Mouse (Mus musculus): ENCODE measurements at regions not wholly inside any gene's neighbourhood (a gene's known extent, or its start where the extent isn't known, plus 50 kb on each side); places are given as distances from the start of the nearest gene placed in this dataset.
A peak's percentile ranks its signal among the peaks of the same experiment; 100 is the strongest.

DNA sequence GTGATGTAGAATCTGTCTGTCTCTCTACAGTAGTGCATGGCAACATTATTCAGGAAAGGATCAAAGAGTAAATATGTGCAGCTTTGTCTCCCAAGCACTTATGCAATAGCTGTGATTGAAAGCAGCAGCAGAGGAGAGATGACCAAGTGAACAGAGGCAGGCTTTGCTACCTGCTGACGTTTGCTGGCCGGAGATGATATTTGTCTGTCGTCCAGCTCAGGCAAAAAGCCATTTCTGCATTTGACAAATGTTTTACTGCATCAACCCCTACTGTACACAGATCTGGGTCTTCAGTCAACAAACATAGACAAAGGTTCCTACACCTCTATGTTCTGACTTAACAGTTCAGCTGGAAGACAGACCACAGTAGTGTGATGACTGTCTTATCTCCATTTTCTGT, 166.3 kb upstream of the Ctbp2 start:
- H3K27ac ChIP-seq (ENCODE audit: low read depth): no peak overlapping the region
- no peaks in the 10 kb centered on the region for H3K9me3 ChIP-seq (ENCODE audit: low read depth, low read length)
- no peak for TF ChIP-seq CTCF (IDR thresholded peaks at IDR 0.05; ENCODE audit: low read depth)
- no peak for DNase-seq
- no peak for ATAC-seq (ENCODE audit: insufficient read depth)
- no peaks in the 10 kb centered on the region for H3K36me3 ChIP-seq (ENCODE audit: insufficient read depth)
- 70% methylated on average over 3 of the region's 3 CpGs for WGBS
- no peak overlapping the region for H3K9ac ChIP-seq
- no peak overlapping the region for H3K4me3 ChIP-seq (ENCODE audit: low read depth, low read length)
- H3K4me2 ChIP-seq: no peak overlapping the region
- H3K27me3 ChIP-seq (ENCODE audit: insufficient read depth, low read length): no peaks in the 10 kb centered on the region
- H3K4me1 ChIP-seq (ENCODE audit: insufficient read depth): no peaks in the 10 kb centered on the region

GRCm38 (mm10) chr7:133288236-133288635, 164.1 kb upstream of the Ctbp2 start:
- no peaks in the 10 kb centered on the region for H3K4me1 ChIP-seq (ENCODE audit: insufficient read depth)
- H3K27ac ChIP-seq (ENCODE audit: low read depth): no peak overlapping the region
- no peak overlapping the region for H3K4me3 ChIP-seq (ENCODE audit: low read depth, low read length)
- H3K4me2 ChIP-seq: no peak overlapping the region
- WGBS: 70% methylated on average over 3 of the region's 3 CpGs
- no peaks in the 10 kb centered on the region for H3K27me3 ChIP-seq (ENCODE audit: insufficient read depth, low read length)
- H3K9me3 ChIP-seq (ENCODE audit: low read depth, low read length): no peaks in the 10 kb centered on the region
- H3K9ac ChIP-seq: no peak overlapping the region
- H3K36me3 ChIP-seq (ENCODE audit: insufficient read depth): no peaks in the 10 kb centered on the region
- no peak for TF ChIP-seq CTCF (IDR thresholded peaks at IDR 0.05; ENCODE audit: low read depth)
- no peak for DNase-seq
- ATAC-seq (ENCODE audit: insufficient read depth): no peak

GRCm38 (mm10) chr7:133286836-133287235, 162.7 kb upstream of the Ctbp2 start:
- H3K4me3 ChIP-seq (ENCODE audit: low read depth, low read length): no peak overlapping the region
- no peak overlapping the region for H3K9ac ChIP-seq
- H3K27me3 ChIP-seq (ENCODE audit: insufficient read depth, low read length): no peaks in the 10 kb centered on the region
- H3K9me3 ChIP-seq (ENCODE audit: low read depth, low read length): no peaks in the 10 kb centered on the region
- no peak overlapping the region for H3K27ac ChIP-seq (ENCODE audit: low read depth)
- no peak for TF ChIP-seq CTCF (IDR thresholded peaks at IDR 0.05; ENCODE audit: low read depth)
- H3K4me1 ChIP-seq (ENCODE audit: insufficient read depth): no peaks in the 10 kb centered on the region
- no peak overlapping the region for H3K4me2 ChIP-seq
- H3K36me3 ChIP-seq (ENCODE audit: insufficient read depth): no peaks in the 10 kb centered on the region
- no peak for ATAC-seq (ENCODE audit: insufficient read depth)
- WGBS: 88% methylated on average over 7 of the region's 7 CpGs
- no peak for DNase-seq

DNA sequence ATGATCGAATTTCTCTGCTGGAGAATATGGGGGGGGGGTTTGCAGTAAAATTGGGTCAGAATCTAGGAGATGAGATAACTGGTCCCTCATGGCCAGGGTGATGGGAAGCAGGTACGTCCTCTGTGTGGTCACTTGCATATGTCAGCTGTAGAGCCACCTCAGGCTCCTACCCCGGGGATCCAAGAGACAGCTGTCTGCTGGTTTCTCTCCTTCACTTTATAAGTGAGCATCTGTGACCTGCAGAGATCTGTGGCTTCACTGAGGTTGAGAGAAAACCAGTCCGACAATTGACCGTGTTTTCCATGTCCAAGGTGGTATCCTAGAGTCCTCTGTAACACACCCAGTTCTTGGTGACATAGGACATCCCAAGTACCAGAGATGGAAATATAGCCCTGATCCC, 162.1 kb upstream of the Ctbp2 start:
- Histone ChIP-seq H3K4me1 (ENCODE audit: insufficient read depth) (no peaks in the 10 kb centered on the region), H3K27me3 (ENCODE audit: insufficient read depth, low read length) (no peaks in the 10 kb centered on the region), H3K36me3 (ENCODE audit: insufficient read depth) (no peaks in the 10 kb centered on the region), H3K4me3 (ENCODE audit: low read depth, low read length) (no peak overlapping the region), H3K4me2 (no peak overlapping the region), H3K27ac (ENCODE audit: low read depth) (no peak overlapping the region), H3K9ac (no peak overlapping the region), H3K9me3 (ENCODE audit: low read depth, low read length) (no peaks in the 10 kb centered on the region)
- 83% methylated on average over 5 of the region's 5 CpGs for WGBS
- DNase-seq (no peak), ATAC-seq (ENCODE audit: insufficient read depth) (no peak)
- no peak for TF ChIP-seq CTCF (IDR thresholded peaks at IDR 0.05; ENCODE audit: low read depth)

- no peak for ATAC-seq (ENCODE audit: insufficient read depth)
These were observed 138.0 kb upstream of the Ctbp2 start for GRCm38 (mm10) chr7:133262161-133262560.

GRCm38 (mm10) chr7:133259143-133259542, 135.0 kb upstream of the Ctbp2 start:
- 66% methylated on average over 7 of the region's 7 CpGs for WGBS

More at GRCm38 (mm10) chr7:133262161-133262560, 138.0 kb upstream of the Ctbp2 start:
- H3K4me2 ChIP-seq: no peak overlapping the region
- H3K4me1 ChIP-seq (ENCODE audit: insufficient read depth): no peaks in the 10 kb centered on the region
- H3K9me3 ChIP-seq (ENCODE audit: low read depth, low read length): no peaks in the 10 kb centered on the region
- H3K27me3 ChIP-seq (ENCODE audit: insufficient read depth, low read length): no peaks in the 10 kb centered on the region
- H3K27ac ChIP-seq (ENCODE audit: low read depth): no peak overlapping the region
- H3K4me3 ChIP-seq (ENCODE audit: low read depth, low read length): no peak overlapping the region
- peak; percentile 67 for DNase-seq
- no peak overlapping the region for H3K9ac ChIP-seq
- no peak for TF ChIP-seq CTCF (IDR thresholded peaks at IDR 0.05; ENCODE audit: low read depth)
- no peaks in the 10 kb centered on the region for H3K36me3 ChIP-seq (ENCODE audit: insufficient read depth)
- 42% methylated on average over 5 of the region's 5 CpGs for WGBS

DNA sequence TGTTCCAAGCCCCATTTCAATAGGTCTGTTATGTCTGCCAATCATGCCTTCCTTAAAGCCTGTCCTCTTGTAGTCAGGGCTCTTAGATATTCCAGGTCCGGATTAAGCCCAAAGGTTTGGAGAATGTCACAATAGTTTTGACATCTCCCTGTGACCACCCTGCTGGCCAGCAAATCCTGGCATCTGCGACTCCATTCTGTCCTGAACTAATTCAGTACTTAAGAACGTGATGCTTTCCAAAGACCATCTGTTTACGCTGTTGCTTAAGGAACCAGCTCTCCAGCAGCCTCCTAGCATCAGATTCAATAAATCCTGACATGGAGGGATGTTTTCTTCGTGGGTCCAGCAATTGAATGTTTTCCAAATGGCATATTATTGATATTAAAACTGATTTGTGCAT, 132.7 kb upstream of the Ctbp2 start:
- DNase-seq (peak; percentile 21), ATAC-seq (ENCODE audit: insufficient read depth) (no peak)
- Histone ChIP-seq H3K27ac (ENCODE audit: low read depth) (no peak overlapping the region), H3K9me3 (ENCODE audit: low read depth, low read length) (no peaks in the 10 kb centered on the region), H3K4me2 (no peak overlapping the region), H3K4me1 (ENCODE audit: insufficient read depth) (no peaks in the 10 kb centered on the region), H3K27me3 (ENCODE audit: insufficient read depth, low read length) (no peaks in the 10 kb centered on the region), H3K9ac (no peak overlapping the region), H3K36me3 (ENCODE audit: insufficient read depth) (no peaks in the 10 kb centered on the region), H3K4me3 (ENCODE audit: low read depth, low read length) (no peak overlapping the region)
- WGBS: 52% methylated on average over 5 of the region's 5 CpGs
- TF ChIP-seq CTCF (IDR thresholded peaks at IDR 0.05; ENCODE audit: low read depth): no peak

More at GRCm38 (mm10) chr7:133259143-133259542, 135.0 kb upstream of the Ctbp2 start:
- H3K4me3 ChIP-seq (ENCODE audit: low read depth, low read length): no peak overlapping the region
- H3K4me1 ChIP-seq (ENCODE audit: insufficient read depth): no peaks in the 10 kb centered on the region
- H3K9ac ChIP-seq: no peak overlapping the region
- DNase-seq (no peak), ATAC-seq (ENCODE audit: insufficient read depth) (no peak)
- no peak overlapping the region for H3K27ac ChIP-seq (ENCODE audit: low read depth)
- TF ChIP-seq CTCF (IDR thresholded peaks at IDR 0.05; ENCODE audit: low read depth): no peak
- H3K36me3 ChIP-seq (ENCODE audit: insufficient read depth): no peaks in the 10 kb centered on the region
- no peaks in the 10 kb centered on the region for H3K9me3 ChIP-seq (ENCODE audit: low read depth, low read length)
- H3K4me2 ChIP-seq: no peak overlapping the region
- no peaks in the 10 kb centered on the region for H3K27me3 ChIP-seq (ENCODE audit: insufficient read depth, low read length)

DNA sequence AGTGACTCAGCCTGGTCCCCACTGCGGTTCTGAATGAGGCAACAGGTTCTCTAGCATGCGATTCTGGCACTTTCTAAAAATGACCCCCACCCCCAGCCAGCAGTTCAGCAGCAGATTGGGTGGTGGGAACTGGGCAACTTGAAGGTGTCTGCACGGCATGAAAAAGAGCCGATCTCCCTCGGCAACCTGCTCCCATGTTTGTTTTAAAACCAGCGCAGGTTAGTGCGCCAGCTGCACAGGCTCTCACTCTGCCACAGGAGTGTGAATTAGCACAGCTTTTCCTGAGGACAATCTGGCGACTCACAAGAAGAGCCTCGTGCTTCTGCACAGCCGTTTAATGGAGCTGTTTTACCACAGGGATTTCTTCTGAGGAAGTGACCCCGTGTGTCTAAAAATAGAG, 120.4 kb upstream of the Ctbp2 start:
- H3K9me3 ChIP-seq (ENCODE audit: low read depth, low read length): no peaks in the 10 kb centered on the region
- ATAC-seq (ENCODE audit: insufficient read depth) (no peak), DNase-seq (peak; percentile 22)
- 18% methylated on average over 11 of the region's 11 CpGs for WGBS
- no peak overlapping the region for H3K27ac ChIP-seq (ENCODE audit: low read depth)
- H3K4me2 ChIP-seq: peak overlapping the region; percentile 45
- no peaks in the 10 kb centered on the region for H3K27me3 ChIP-seq (ENCODE audit: insufficient read depth, low read length)
- peak overlapping the region; percentile 29 for H3K9ac ChIP-seq
- no peak for TF ChIP-seq CTCF (IDR thresholded peaks at IDR 0.05; ENCODE audit: low read depth)
- no peak overlapping the region for H3K4me3 ChIP-seq (ENCODE audit: low read depth, low read length)
- H3K4me1 ChIP-seq (ENCODE audit: insufficient read depth): no peaks in the 10 kb centered on the region
- H3K36me3 ChIP-seq (ENCODE audit: insufficient read depth): no peaks in the 10 kb centered on the region

Data from lung, embryonic 14.5 days (tissue).